Mouse (Mus musculus) heart, adult 2 months (tissue): ENCODE data around the gene Calhm5. TPM values are rescaled to one million over a fixed set of nuclear protein-coding genes. Genes with fewer than 3 reads are reported as not detected.

ENCODE experiments used
- DNase-seq, 2 experiments: peaks; one replicate each; pipeline ENCODE4 v3.0.0; 2021
- H3K27ac ChIP-seq: fragments of 200-600 bp; 2 replicates; pipeline ENCODE4 v1.8.1; 2022
- H3K27me3 ChIP-seq: fragments of 200-500 bp; 2 replicates; pipeline ENCODE4 v1.6.1; 2012; ENCODE audit warnings: mild to moderate bottlenecking, low read length, inconsistent platforms, mixed read lengths; ENCODE audit not compliant: control insufficient read depth, insufficient read depth
- H3K36me3 ChIP-seq: fragments of 200-500 bp; 2 replicates; pipeline ENCODE4 v1.6.1; 2012; ENCODE audit warnings: low read length, inconsistent platforms; ENCODE audit not compliant: control insufficient read depth, insufficient read depth
- H3K4me1 ChIP-seq: fragments of 200-500 bp; 2 replicates; pipeline ENCODE4 v1.6.1; 2011; ENCODE audit warnings: low read length; ENCODE audit not compliant: control insufficient read depth, insufficient read depth
- H3K4me3 ChIP-seq: fragments of 200-600 bp; 2 replicates; pipeline ENCODE4 v1.8.1; 2022
- H3K79me2 ChIP-seq: fragments of 200-500 bp; replicated peaks from 2 replicates; pipeline ENCODE4 v1.6.1; 2012; ENCODE audit warnings: mild to moderate bottlenecking, inconsistent platforms, low read length, moderate library complexity, mixed read lengths; ENCODE audit not compliant: control insufficient read depth, insufficient read depth
- H3K9ac ChIP-seq: fragments of 200-500 bp; 2 replicates; pipeline ENCODE4 v1.6.1; 2012; ENCODE audit warnings: low read depth, mild to moderate bottlenecking, control low read depth, inconsistent platforms, low read length, mixed read lengths
- CTCF ChIP-seq: fragments of 200-600 bp; IDR thresholded peaks from 2 replicates; pipeline ENCODE4 v1.8.1; 2022; ENCODE audit warnings: antibody characterized with exemption, mild to moderate bottlenecking, moderate library complexity
- EP300 ChIP-seq: fragments of 200-500 bp; IDR thresholded peaks from 2 replicates; pipeline ENCODE4 v1.6.1; 2011; ENCODE audit warnings: low read depth, low read length, control low read depth; ENCODE audit not compliant: insufficient read depth
- POLR2A ChIP-seq: fragments of 200-500 bp; IDR thresholded peaks from 2 replicates; pipeline ENCODE4 v1.6.1; 2011; ENCODE audit warnings: mild to moderate bottlenecking, low read depth, low read length, control low read depth; ENCODE audit not compliant: insufficient read depth
- WGBS: fragments of 180-500 bp; shearing (Covaris S2); methylation state at CpG from one replicate; pipeline ENCODE4 v1.1.7; 2018; 5-methylcytosine and 5-hydroxymethylcytosine counted together
- intact Hi-C: fragments of 180-260 bp; cut with DNase I; formaldehyde crosslinking; loops from one replicate; pipeline ENCODE4 v1.15.1; 2025
- long read RNA-seq: library from polyadenylated mRNA; stranded (forward); transcript quantifications from one replicate; pipeline ENCODE4 v2.0.0, GENCODE M21; 2021
- polyA plus RNA-seq: library from polyadenylated mRNA; depleted of rRNA; stranded (reverse); fragments of >200 nt; gene quantifications from 2 replicates; pipeline ENCODE4 v1.2.3, GENCODE M21; 2012; rRNA removed
- total RNA-seq, 2 experiments: library from RNA; stranded (reverse); gene quantifications; 2 replicates each; pipeline ENCODE4 v1.2.3; 2021

The Calhm5 gene
- total RNA-seq, result under 1 TPM; 0.75 to 0.97 TPM
- polyA plus RNA-seq, result 0.51 and 1.3 TPM in 2 replicates
- long read RNA-seq, full-length matches to known transcripts, result 2 of 2 reads
- long read RNA-seq, partial matches to known transcripts, result 0 of 2 reads
- long read RNA-seq, other reads (novel, unspliced or antisense), result 0 of 2 reads

- Histone ChIP-seq H3K4me3 (peak within 1 kb of the TSS; percentile 46), H3K27ac (peak within 1 kb of the TSS; percentile 69), H3K9ac (peak within 1 kb of the TSS; percentile 65), H3K36me3 (no peaks in the 10 kb centered on the region), H3K79me2 (no peaks in the 10 kb centered on the region), H3K4me1 (no peaks in the 10 kb centered on the region), H3K27me3 (no peaks in the 10 kb centered on the region)
- intact Hi-C loops, result loop anchor here (1.0 to 5.0 kb wide), 4 partner anchors 60 to 232 kb away; partner anchors contain the start of gene Tspyl1
- DNase-seq, result peak in 1 of 2 experiments; percentile 61
- 0 out of 2 replicates have a peak, but pooled peaks have one; percentile 41 for TF ChIP-seq EP300
- TF ChIP-seq CTCF, result peak; percentile 82
- peak; percentile 73; the same call in 1 of the 2 replicates for TF ChIP-seq POLR2A
- WGBS, result 3% methylated on average over 9 of the region's 9 CpGs
Observed at GRCm38 (mm10) chr10:34096418-34096883, at the start of gene Calhm5. TSS of gene Calhm5 (minus strand) at chr10:34096519.

- no peak overlapping the region for H3K4me3 ChIP-seq
- TF ChIP-seq EP300 (no peak), POLR2A (no peak), CTCF (no peak)
- H3K79me2 ChIP-seq, result no peaks in the 10 kb centered on the region
- intact Hi-C loops, result no loop called here
- H3K27me3 ChIP-seq, result no peaks in the 10 kb centered on the region
- no peaks in the 10 kb centered on the region for H3K36me3 ChIP-seq
- 47% methylated on average over 2 of the region's 2 CpGs for WGBS
- DNase-seq, result no peak
- H3K9ac ChIP-seq, result no peak overlapping the region
- H3K27ac ChIP-seq, result no peak overlapping the region
- no peaks in the 10 kb centered on the region for H3K4me1 ChIP-seq
Observed at GRCm38 (mm10) chr10:34141693-34142092, 45.4 kb upstream of the Calhm5 start.

- TF ChIP-seq POLR2A, result no peak
- TF ChIP-seq CTCF, result no peak
- TF ChIP-seq EP300, result no peak
- no peak overlapping the region for H3K9ac ChIP-seq
- DNase-seq, result no peak
- H3K36me3 ChIP-seq, result no peaks in the 10 kb centered on the region
- intact Hi-C loops, result no loop called here
- no peak overlapping the region for H3K27ac ChIP-seq
- H3K4me1 ChIP-seq, result no peaks in the 10 kb centered on the region
- WGBS, result 59% methylated on average over 4 of the region's 4 CpGs
- no peak overlapping the region for H3K4me3 ChIP-seq
- no peaks in the 10 kb centered on the region for H3K79me2 ChIP-seq
- H3K27me3 ChIP-seq, result no peaks in the 10 kb centered on the region
Observed at GRCm38 (mm10) chr10:34139768-34140167, 43.4 kb upstream of the Calhm5 start.

GRCm38 (mm10) chr10:34138027-34138426, 41.7 kb upstream of the Calhm5 start:
- TF ChIP-seq EP300, result no peak
- no peak for TF ChIP-seq POLR2A
- TF ChIP-seq CTCF, result no peak
- Histone ChIP-seq H3K27ac (no peak overlapping the region), H3K9ac (no peak overlapping the region), H3K4me1 (no peaks in the 10 kb centered on the region), H3K79me2 (no peaks in the 10 kb centered on the region), H3K4me3 (no peak overlapping the region), H3K36me3 (no peaks in the 10 kb centered on the region), H3K27me3 (no peaks in the 10 kb centered on the region)
- no peak for DNase-seq
- 24% methylated on average over 6 of the region's 6 CpGs for WGBS
- intact Hi-C loops, result no loop called here

- Histone ChIP-seq H3K27ac (no peak overlapping the region), H3K36me3 (no peaks in the 10 kb centered on the region), H3K4me3 (no peak overlapping the region), H3K9ac (no peak overlapping the region), H3K79me2 (no peaks in the 10 kb centered on the region), H3K27me3 (no peaks in the 10 kb centered on the region), H3K4me1 (no peaks in the 10 kb centered on the region)
- intact Hi-C loops, result no loop called here
- 57% methylated on average over 6 of the region's 6 CpGs for WGBS
- DNase-seq, result no peak
- TF ChIP-seq POLR2A (no peak), EP300 (no peak), CTCF (no peak)
Observed at GRCm38 (mm10) chr10:34136432-34136831, 40.1 kb upstream of the Calhm5 start.

- WGBS, result 67% methylated on average over 2 of the region's 2 CpGs
- H3K36me3 ChIP-seq, result no peaks in the 10 kb centered on the region
Observed at GRCm38 (mm10) chr10:34131356-34131755, 35.0 kb upstream of the Calhm5 start.

More at GRCm38 (mm10) chr10:34131356-34131755, 35.0 kb upstream of the Calhm5 start:
- H3K9ac ChIP-seq, result no peak overlapping the region
- no peaks in the 10 kb centered on the region for H3K27me3 ChIP-seq
- 0 out of 2 replicates have a peak, but pooled peaks cover 1% of the 10 kb centered on the region for H3K4me1 ChIP-seq
- H3K4me3 ChIP-seq, result no peak overlapping the region
- TF ChIP-seq CTCF, result no peak
- TF ChIP-seq POLR2A, result no peak
- TF ChIP-seq EP300, result no peak
- H3K27ac ChIP-seq, result no peak overlapping the region
- intact Hi-C loops, result no loop called here
- DNase-seq, result no peak
- H3K79me2 ChIP-seq, result no peaks in the 10 kb centered on the region
